Mouse (Mus musculus): ENCODE measurements at regions not wholly inside any gene's neighbourhood (a gene's known extent, or its start where the extent isn't known, plus 50 kb on each side); places are given as distances from the start of the nearest gene placed in this dataset.

DNA sequence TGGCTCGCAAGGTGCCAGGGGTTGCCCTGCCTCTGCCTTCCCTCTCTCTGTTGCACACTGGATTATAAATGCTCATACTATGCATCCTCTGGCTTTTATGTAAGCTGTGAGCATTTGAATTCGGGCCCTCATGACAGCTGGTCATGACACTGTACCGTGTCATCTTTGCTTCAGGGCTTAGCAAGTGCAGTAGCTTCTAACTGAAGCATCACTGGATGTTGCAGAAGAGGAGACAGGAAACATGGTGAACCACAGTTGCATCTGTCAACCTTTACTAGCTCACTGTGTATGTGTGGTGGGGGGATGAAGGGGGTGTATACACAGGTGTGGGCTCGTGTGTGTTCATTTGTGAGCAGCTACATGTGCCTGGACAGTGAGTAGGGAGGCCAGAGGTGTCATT is 216.1 kb upstream of the Stt3b start:
- DNase-seq (ENCODE audit: low spot score), result no peak
- Histone ChIP-seq H3K27me3 (ENCODE audit: control insufficient read depth, insufficient read depth, low read length) (no peaks in the 10 kb centered on the region), H3K27ac (ENCODE audit: low read depth) (no peak overlapping the region), H3K4me1 (ENCODE audit: control insufficient read depth, insufficient read depth) (no peaks in the 10 kb centered on the region; the same call in 1 of the 2 replicates), H3K4me3 (ENCODE audit: low read depth, low read length) (no peak overlapping the region), H3K9ac (replicated peaks; ENCODE audit: low read depth, low read length) (no peak overlapping the region), H3K9me3 (replicated peaks; ENCODE audit: control insufficient read depth, low read length) (no peaks in the 10 kb centered on the region), H3K4me2 (ENCODE audit: low read depth, low read length) (no peak overlapping the region), H3K36me3 (replicated peaks; ENCODE audit: control insufficient read depth, insufficient read depth, low read length) (no peaks in the 10 kb centered on the region)
- TF ChIP-seq CTCF (IDR thresholded peaks at IDR 0.05; ENCODE audit: low read depth) (no peak), EP300 (IDR thresholded peaks at IDR 0.05; ENCODE audit: low read depth) (no peak)
- 70% methylated on average over 4 of the region's 4 CpGs for WGBS
- no peak for ATAC-seq (ENCODE audit: insufficient read depth, low read depth)

DNA sequence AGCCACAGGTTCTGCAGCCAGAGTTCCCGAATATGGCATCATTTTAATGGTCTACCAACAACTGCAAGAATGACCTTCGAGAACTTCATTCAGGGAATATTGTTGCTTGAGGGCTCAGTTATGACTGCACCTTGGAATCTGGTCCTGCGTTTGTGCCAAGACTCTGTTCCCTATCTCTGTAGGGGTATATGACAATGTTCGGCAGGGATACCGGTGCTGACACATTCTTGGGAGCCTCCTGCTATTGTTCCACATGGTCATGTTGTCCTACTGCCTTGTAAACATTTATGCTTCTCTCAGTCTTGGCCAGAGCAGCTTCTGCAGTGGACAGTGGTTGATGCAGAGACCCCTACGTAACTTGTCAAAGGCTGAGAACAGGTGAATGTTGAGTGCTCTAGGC is 216.8 kb upstream of the Stt3b start:
- no peaks in the 10 kb centered on the region for H3K27me3 ChIP-seq (ENCODE audit: control insufficient read depth, insufficient read depth, low read length)
- DNase-seq (ENCODE audit: low spot score), result no peak
- TF ChIP-seq CTCF (IDR thresholded peaks at IDR 0.05; ENCODE audit: low read depth), result no peak
- no peak for TF ChIP-seq EP300 (IDR thresholded peaks at IDR 0.05; ENCODE audit: low read depth)
- no peaks in the 10 kb centered on the region for H3K36me3 ChIP-seq (replicated peaks; ENCODE audit: control insufficient read depth, insufficient read depth, low read length)
- H3K4me2 ChIP-seq (ENCODE audit: low read depth, low read length), result no peak overlapping the region
- no peak overlapping the region for H3K27ac ChIP-seq (ENCODE audit: low read depth)
- no peak overlapping the region for H3K4me3 ChIP-seq (ENCODE audit: low read depth, low read length)
- no peak overlapping the region for H3K9ac ChIP-seq (replicated peaks; ENCODE audit: low read depth, low read length)
- no peak for ATAC-seq (ENCODE audit: insufficient read depth, low read depth)
- no peaks in the 10 kb centered on the region; the same call in 1 of the 2 replicates for H3K4me1 ChIP-seq (ENCODE audit: control insufficient read depth, insufficient read depth)
- no peaks in the 10 kb centered on the region for H3K9me3 ChIP-seq (replicated peaks; ENCODE audit: control insufficient read depth, low read length)
- WGBS, result 72% methylated on average over 6 of the region's 6 CpGs

DNA sequence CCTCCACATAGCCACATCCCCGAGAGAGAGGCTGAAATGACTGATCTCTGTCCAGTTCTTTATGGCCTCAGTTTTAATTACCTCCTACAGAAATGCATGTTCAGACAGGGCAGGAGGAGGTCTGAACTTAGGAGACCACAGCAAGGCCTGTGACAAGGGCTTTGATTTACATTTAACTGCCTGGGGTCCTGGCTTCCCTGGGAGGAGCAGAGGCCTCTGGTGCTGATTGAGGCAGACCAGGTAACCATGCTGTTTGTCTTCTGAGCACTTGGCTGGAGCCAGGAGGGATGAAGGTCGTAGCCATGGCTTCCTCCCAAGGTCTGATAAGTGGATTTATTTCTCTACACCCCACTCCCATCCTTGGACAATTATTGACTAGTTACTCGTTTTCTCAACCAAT is 224.0 kb upstream of the Stt3b start:
- TF ChIP-seq CTCF (IDR thresholded peaks at IDR 0.05; ENCODE audit: low read depth) (no peak), EP300 (IDR thresholded peaks at IDR 0.05; ENCODE audit: low read depth) (no peak)
- 45% methylated on average over 3 of the region's 3 CpGs for WGBS
- H3K4me2 ChIP-seq (ENCODE audit: low read depth, low read length), result no peak overlapping the region

DNA sequence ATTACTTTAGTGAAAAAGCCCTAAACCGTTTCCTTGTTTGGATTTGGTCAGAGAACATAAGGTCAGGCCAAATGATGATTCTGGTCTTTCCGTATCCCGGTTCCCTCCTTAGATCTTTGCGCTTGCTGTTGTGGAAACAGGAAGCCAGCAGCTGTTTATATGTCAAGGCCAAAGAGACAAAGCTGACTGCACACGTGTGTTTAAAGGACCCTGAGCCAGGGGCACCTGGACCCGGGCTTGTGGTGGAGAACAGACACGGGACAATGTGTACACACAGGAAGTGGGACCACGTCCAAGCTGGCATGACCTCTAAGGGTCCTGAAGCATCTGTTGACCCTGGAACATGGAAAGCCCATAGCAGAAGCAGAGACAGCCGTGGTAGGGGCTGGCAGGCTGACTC is 233.4 kb upstream of the Stt3b start:
- Histone ChIP-seq H3K4me2 (ENCODE audit: low read depth, low read length) (no peak overlapping the region), H3K4me3 (ENCODE audit: low read depth, low read length) (no peak overlapping the region), H3K9ac (replicated peaks; ENCODE audit: low read depth, low read length) (no peak overlapping the region), H3K9me3 (replicated peaks; ENCODE audit: control insufficient read depth, low read length) (0 out of 2 replicates have a peak, but pooled peaks cover 8% of the 10 kb centered on the region), H3K27me3 (ENCODE audit: control insufficient read depth, insufficient read depth, low read length) (no peaks in the 10 kb centered on the region), H3K36me3 (replicated peaks; ENCODE audit: control insufficient read depth, insufficient read depth, low read length) (no peaks in the 10 kb centered on the region), H3K27ac (ENCODE audit: low read depth) (no peak overlapping the region), H3K4me1 (ENCODE audit: control insufficient read depth, insufficient read depth) (no peaks in the 10 kb centered on the region)
- DNase-seq (ENCODE audit: low spot score) (peak; percentile 9), ATAC-seq (ENCODE audit: insufficient read depth, low read depth) (no peak)
- 64% methylated on average over 9 of the region's 9 CpGs for WGBS
- no peak for TF ChIP-seq CTCF (IDR thresholded peaks at IDR 0.05; ENCODE audit: low read depth)
- no peak for TF ChIP-seq EP300 (IDR thresholded peaks at IDR 0.05; ENCODE audit: low read depth)

More for the DNA sequence above, 224.0 kb upstream of the Stt3b start:
- DNase-seq (ENCODE audit: low spot score) (no peak), ATAC-seq (ENCODE audit: insufficient read depth, low read depth) (no peak)
- no peaks in the 10 kb centered on the region for H3K4me1 ChIP-seq (ENCODE audit: control insufficient read depth, insufficient read depth)
- H3K9ac ChIP-seq (replicated peaks; ENCODE audit: low read depth, low read length), result no peak overlapping the region
- no peak overlapping the region for H3K4me3 ChIP-seq (ENCODE audit: low read depth, low read length)
- no peak overlapping the region for H3K27ac ChIP-seq (ENCODE audit: low read depth)
- H3K9me3 ChIP-seq (replicated peaks; ENCODE audit: control insufficient read depth, low read length), result no peaks in the 10 kb centered on the region
- no peaks in the 10 kb centered on the region for H3K36me3 ChIP-seq (replicated peaks; ENCODE audit: control insufficient read depth, insufficient read depth, low read length)
- no peaks in the 10 kb centered on the region for H3K27me3 ChIP-seq (ENCODE audit: control insufficient read depth, insufficient read depth, low read length)

DNA sequence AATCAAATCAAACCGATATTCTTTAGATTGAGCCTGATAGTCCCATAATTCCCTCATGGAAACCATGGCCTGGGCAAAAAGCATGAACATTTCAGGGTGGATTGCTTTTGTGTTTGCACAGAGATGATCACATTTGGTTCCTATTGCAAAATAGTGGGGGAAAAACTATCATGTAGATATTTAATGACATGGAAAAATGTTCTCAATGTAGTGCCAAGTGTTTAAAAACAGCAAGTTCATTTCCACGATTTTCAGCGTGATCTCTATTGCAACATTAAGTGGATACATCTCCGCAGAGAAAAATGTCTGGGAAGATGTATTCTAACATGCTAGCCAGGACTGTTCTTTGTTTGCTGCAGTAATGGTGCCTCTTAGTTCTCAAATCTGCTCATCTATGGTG is 235.0 kb upstream of the Stt3b start:
- H3K36me3 ChIP-seq (replicated peaks; ENCODE audit: control insufficient read depth, insufficient read depth, low read length), result no peaks in the 10 kb centered on the region
- no peak overlapping the region for H3K27ac ChIP-seq (ENCODE audit: low read depth)
- no peak overlapping the region for H3K9ac ChIP-seq (replicated peaks; ENCODE audit: low read depth, low read length)
- H3K9me3 ChIP-seq (replicated peaks; ENCODE audit: control insufficient read depth, low read length), result 0 out of 2 replicates have a peak, but pooled peaks cover 8% of the 10 kb centered on the region
- DNase-seq (ENCODE audit: low spot score), result no peak
- no peak for ATAC-seq (ENCODE audit: insufficient read depth, low read depth)
- TF ChIP-seq CTCF (IDR thresholded peaks at IDR 0.05; ENCODE audit: low read depth), result no peak
- no peak for TF ChIP-seq EP300 (IDR thresholded peaks at IDR 0.05; ENCODE audit: low read depth)
- H3K27me3 ChIP-seq (ENCODE audit: control insufficient read depth, insufficient read depth, low read length), result no peaks in the 10 kb centered on the region
- H3K4me2 ChIP-seq (ENCODE audit: low read depth, low read length), result no peak overlapping the region
- no peaks in the 10 kb centered on the region for H3K4me1 ChIP-seq (ENCODE audit: control insufficient read depth, insufficient read depth)
- H3K4me3 ChIP-seq (ENCODE audit: low read depth, low read length), result no peak overlapping the region
- WGBS, result 69% methylated on average over 4 of the region's 4 CpGs

DNA sequence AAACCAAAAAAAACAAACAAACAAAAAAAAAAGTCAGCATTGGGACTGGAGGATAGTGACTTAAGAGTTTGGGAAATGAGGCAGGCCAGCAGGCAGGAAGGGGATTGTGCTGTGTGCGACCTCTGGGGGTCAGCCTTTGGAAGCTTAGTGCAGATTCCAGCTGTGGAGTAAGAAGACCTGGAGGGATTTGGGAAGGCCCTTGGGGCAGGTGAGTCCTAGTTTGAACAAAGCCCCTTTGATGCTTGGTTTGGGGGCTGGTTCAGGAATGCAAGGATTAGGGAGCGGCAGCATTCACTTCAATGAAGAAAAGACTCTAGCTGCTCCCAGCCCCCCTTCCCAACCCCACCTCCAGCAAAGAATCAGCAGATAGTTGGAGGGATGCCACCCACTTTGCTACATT is 235.6 kb upstream of the Stt3b start:
- TF ChIP-seq EP300 (IDR thresholded peaks at IDR 0.05; ENCODE audit: low read depth), result no peak
- no peak for TF ChIP-seq CTCF (IDR thresholded peaks at IDR 0.05; ENCODE audit: low read depth)
- ATAC-seq (ENCODE audit: insufficient read depth, low read depth), result no peak
- Histone ChIP-seq H3K4me2 (ENCODE audit: low read depth, low read length) (no peak overlapping the region), H3K4me3 (ENCODE audit: low read depth, low read length) (no peak overlapping the region), H3K9ac (replicated peaks; ENCODE audit: low read depth, low read length) (no peak overlapping the region), H3K36me3 (replicated peaks; ENCODE audit: control insufficient read depth, insufficient read depth, low read length) (no peaks in the 10 kb centered on the region), H3K27me3 (ENCODE audit: control insufficient read depth, insufficient read depth, low read length) (no peaks in the 10 kb centered on the region), H3K27ac (ENCODE audit: low read depth) (no peak overlapping the region), H3K4me1 (ENCODE audit: control insufficient read depth, insufficient read depth) (no peaks in the 10 kb centered on the region), H3K9me3 (replicated peaks; ENCODE audit: control insufficient read depth, low read length) (peaks cover 8% of the 10 kb centered on the region; the same call in 1 of the 2 replicates)
- no peak for DNase-seq (ENCODE audit: low spot score)
- WGBS, result 90% methylated on average over 2 of the region's 2 CpGs
